In genomic region chr4:116048130-116048920, GRCm38 (mm10) we compare ENCODE assay signal across 15 mouse cellular contexts. TPM values are rescaled to one million over a fixed set of nuclear protein-coding genes. Genes with fewer than 3 reads are reported as not detected.
A peak's percentile ranks its signal among the peaks of the same experiment; 100 is the strongest.
DNase-seq lines count a peak whose midpoint lies in the region; ATAC-seq lines count a peak whose summit lies in the region.
"Had no signal": no experiment of that assay in that cellular context is flagged by ENCODE, and none has a peak within 500 bp of the region (broad histone marks: within the 10 kb centered on the region; RNA-seq: fewer than 3 reads in every experiment).

No protein-coding gene starts in this region.

- no peak overlapping the region for H3K27ac ChIP-seq in heart, embryonic 14.5 days (replicated peaks in 1 of 2; ENCODE audit: control insufficient read depth in 1 of 2, insufficient read depth in 1 of 2, low read depth in 2 of 2, low read length in 2 of 2)
- no peak overlapping the region for H3K27ac ChIP-seq in kidney, embryonic 14.5 days (ENCODE audit: low read depth, low read length)
- no peak overlapping the region for H3K27ac ChIP-seq in hindbrain, embryonic 13.5 days
- H3K27ac ChIP-seq: forebrain, embryonic 13.5 days; hindbrain, postnatal 0 days; kidney, postnatal 0 days; liver, embryonic 13.5 days had no signal

- H3K27me3 ChIP-seq in heart, embryonic 14.5 days (ENCODE audit: control insufficient read depth, insufficient read depth, low read length), result no peaks in the 10 kb centered on the region
- H3K27me3 ChIP-seq in kidney, embryonic 14.5 days (ENCODE audit: control insufficient read depth, insufficient read depth, low read length), result no peaks in the 10 kb centered on the region
- H3K27me3 ChIP-seq in hindbrain, embryonic 13.5 days, result no peaks in the 10 kb centered on the region
- H3K27me3 ChIP-seq: forebrain, embryonic 13.5 days; liver, embryonic 13.5 days had no signal

- no peak for ATAC-seq in heart, embryonic 14.5 days (ENCODE audit: insufficient number of reproducible peaks, insufficient read depth, low FRiP score, low read depth)
- ATAC-seq in kidney, embryonic 14.5 days (ENCODE audit: low FRiP score, low TSS enrichment), result no peak
- ATAC-seq in hindbrain, embryonic 13.5 days (ENCODE audit: low FRiP score), result no peak
- ATAC-seq: activated CD4-positive, CD25-positive, alpha-beta regulatory T cell, adult 4 months; forebrain, embryonic 13.5 days; hindbrain, postnatal 0 days had no signal

- H3K4me3 ChIP-seq in heart, embryonic 14.5 days (ENCODE audit: control insufficient read depth in 1 of 2, insufficient read depth in 1 of 2, low read depth in 1 of 2, low read length in 2 of 2), result no peak overlapping the region
- H3K4me3 ChIP-seq in kidney, embryonic 14.5 days (ENCODE audit: low read length), result no peak overlapping the region
- H3K4me3 ChIP-seq in hindbrain, embryonic 13.5 days, result no peak overlapping the region
- H3K4me3 ChIP-seq: forebrain, embryonic 13.5 days; liver, embryonic 13.5 days; myocyte had no signal

- H3K4me2 ChIP-seq in heart, embryonic 14.5 days (ENCODE audit: low read length), result no peak overlapping the region
- H3K4me2 ChIP-seq in kidney, embryonic 14.5 days (replicated peaks; ENCODE audit: low read depth, low read length), result no peak overlapping the region
- no peak overlapping the region for H3K4me2 ChIP-seq in hindbrain, embryonic 13.5 days
- H3K4me2 ChIP-seq: forebrain, embryonic 13.5 days; liver, embryonic 13.5 days had no signal

- peak overlapping the region; percentile 19; the same call in 1 of the 2 replicates for H3K9ac ChIP-seq in heart, embryonic 14.5 days (ENCODE audit: low read length)
- H3K9ac ChIP-seq in kidney, embryonic 14.5 days (ENCODE audit: low read depth, low read length), result no peak overlapping the region
- no peak overlapping the region for H3K9ac ChIP-seq in hindbrain, embryonic 13.5 days
- H3K9ac ChIP-seq: forebrain, embryonic 13.5 days; liver, embryonic 13.5 days had no signal

- peaks cover 5 to 6% of the 10 kb centered on the region in 2 experiments; a peak in 3 of 4 replicates for H3K4me1 ChIP-seq in heart, embryonic 14.5 days (ENCODE audit: control insufficient read depth in 2 of 2, insufficient read depth in 2 of 2, low read length in 2 of 2)
- peaks cover 4% of the 10 kb centered on the region; the same call in 1 of the 2 replicates for H3K4me1 ChIP-seq in kidney, embryonic 14.5 days (ENCODE audit: control insufficient read depth, insufficient read depth, low read length)
- peaks cover 8% of the 10 kb centered on the region for H3K4me1 ChIP-seq in hindbrain, embryonic 13.5 days (replicated peaks)

- no peaks in the 10 kb centered on the region for H3K9me3 ChIP-seq in heart, embryonic 14.5 days (ENCODE audit: control insufficient read depth, low read length)
- H3K9me3 ChIP-seq in kidney, embryonic 14.5 days (ENCODE audit: control insufficient read depth, low read length), result no peaks in the 10 kb centered on the region
- no peaks in the 10 kb centered on the region for H3K9me3 ChIP-seq in hindbrain, embryonic 13.5 days
- H3K9me3 ChIP-seq: forebrain, embryonic 13.5 days; G1E; liver, embryonic 13.5 days had no signal

- no peak for DNase-seq in heart, adult 8-10 months (ENCODE audit: low spot score)
- peak; percentile 45 for DNase-seq in adrenal gland, adult 8-10 months
- peak; percentile 57 for DNase-seq in gastrocnemius, postnatal 25 days
- peak; percentile 87 for DNase-seq in lung, postnatal 10 days
- no peak for DNase-seq in ovary, adult 18-20 months (ENCODE audit: low spot score)
- DNase-seq: liver, embryonic 13.5 days had no signal

- WGBS in heart, embryonic 14.5 days, result 61% methylated on average over 7 of the region's 7 CpGs
- 82% methylated on average over 7 of the region's 7 CpGs for WGBS in kidney, embryonic 14.5 days
- 85% methylated on average over 7 of the region's 7 CpGs for WGBS in hindbrain, embryonic 13.5 days

- peaks cover 16% of the 10 kb centered on the region for H3K36me3 ChIP-seq in heart, embryonic 14.5 days (ENCODE audit: control insufficient read depth, insufficient read depth, low read length)
- H3K36me3 ChIP-seq in kidney, embryonic 14.5 days (ENCODE audit: control insufficient read depth, insufficient read depth, low read length), result peaks cover 9% of the 10 kb centered on the region; the same call in 1 of the 2 replicates
- peaks cover 19% of the 10 kb centered on the region for H3K36me3 ChIP-seq in hindbrain, embryonic 13.5 days

RNA-seq across cellular contexts. Expression of gene Nsun4, which starts 5.4 kb away (rescaled TPM):
- polyA plus RNA-seq in heart, embryonic 14.5 days (2014; fragmentation: Nextera tagmentation; extraction: Ambion mirVana), result 30.3 and 30.5 TPM in 2 replicates
- 10 to 100 TPM; 30.3 to 34.5 (median 32.7) TPM for total RNA-seq in heart, adult 8-10 months (2022)
- total RNA-seq in adrenal gland, adult 8-10 months (2022), result 10 to 100 TPM; 30.5 to 41.1 (median 34.8) TPM
- total RNA-seq in gastrocnemius, postnatal 25 days (2021), result 10 to 100 TPM; 15.3 to 16.7 TPM
- polyA plus RNA-seq in kidney, embryonic 14.5 days (2014; fragmentation: Nextera tagmentation; extraction: Ambion mirVana), result 17.1 and 24.1 TPM in 2 replicates
- polyA plus RNA-seq in hindbrain, embryonic 13.5 days (2015; fragmentation: Nextera tagmentation; extraction: Ambion mirVana), result 13.8 and 15.7 TPM in 2 replicates

RNA-seq across cellular contexts. Expression of gene Uqcrh, which starts 26.5 kb away (rescaled TPM):
- 1,366 and 1,395 TPM in 2 replicates for polyA plus RNA-seq in heart, embryonic 14.5 days (2014; fragmentation: Nextera tagmentation; extraction: Ambion mirVana)
- total RNA-seq in heart, adult 8-10 months (2022), result 1,000 to 10,000 TPM; 1,639 to 1,931 (median 1,745) TPM
- total RNA-seq in adrenal gland, adult 8-10 months (2022), result 100 to 1,000 TPM; 390 to 507 (median 480) TPM
- total RNA-seq in gastrocnemius, postnatal 25 days (2021), result 1,000 to 10,000 TPM in 1 of 2 experiments, 100 to 1,000 TPM in 1; 981 to 1,020 TPM
- 513 and 692 TPM in 2 replicates for polyA plus RNA-seq in kidney, embryonic 14.5 days (2014; fragmentation: Nextera tagmentation; extraction: Ambion mirVana)
- polyA plus RNA-seq in hindbrain, embryonic 13.5 days (2015; fragmentation: Nextera tagmentation; extraction: Ambion mirVana), result 441 and 446 TPM in 2 replicates

RNA-seq across cellular contexts. Expression of gene Lrrc41, which starts 26.7 kb away (rescaled TPM):
- 54.1 and 55.9 TPM in 2 replicates for polyA plus RNA-seq in heart, embryonic 14.5 days (2014; fragmentation: Nextera tagmentation; extraction: Ambion mirVana)
- total RNA-seq in heart, adult 8-10 months (2022), result 10 to 100 TPM; 24.4 to 26.0 (median 25.7) TPM
- 10 to 100 TPM; 58.2 to 84.0 (median 64.9) TPM for total RNA-seq in adrenal gland, adult 8-10 months (2022)
- 10 to 100 TPM; 17.8 to 20.3 TPM for total RNA-seq in gastrocnemius, postnatal 25 days (2021)
- 66.6 and 78.1 TPM in 2 replicates for polyA plus RNA-seq in kidney, embryonic 14.5 days (2014; fragmentation: Nextera tagmentation; extraction: Ambion mirVana)
- 66.4 and 68.5 TPM in 2 replicates for polyA plus RNA-seq in hindbrain, embryonic 13.5 days (2015; fragmentation: Nextera tagmentation; extraction: Ambion mirVana)

RNA-seq across cellular contexts. Expression of gene Faah, which starts 30.6 kb away (rescaled TPM):
- 1.1 and 1.9 TPM in 2 replicates for polyA plus RNA-seq in heart, embryonic 14.5 days (2014; fragmentation: Nextera tagmentation; extraction: Ambion mirVana)
- under 1 TPM in 3 of 4 experiments, not detected in 1; 0.34 to 0.82 (median 0.49) TPM for total RNA-seq in heart, adult 8-10 months (2022)
- total RNA-seq in adrenal gland, adult 8-10 months (2022), result 10 to 100 TPM in 1 of 4 experiments, 1 to 10 TPM in 3; 4.1 to 10.5 (median 6.0) TPM
- total RNA-seq in gastrocnemius, postnatal 25 days (2021), result under 1 TPM; 0.35 to 0.46 TPM
- polyA plus RNA-seq in kidney, embryonic 14.5 days (2014; fragmentation: Nextera tagmentation; extraction: Ambion mirVana), result 5.2 and 8.7 TPM in 2 replicates
- polyA plus RNA-seq in hindbrain, embryonic 13.5 days (2015; fragmentation: Nextera tagmentation; extraction: Ambion mirVana), result 13.0 and 13.3 TPM in 2 replicates

Comparison
In these comparisons a context has a peak if more than half of its experiments do, and no peak if none do; other contexts are left out.
1. DNase-seq: peak in adrenal gland, adult 8-10 months (single experiment), gastrocnemius, postnatal 25 days (single experiment) and lung, postnatal 10 days (single experiment); none in heart, adult 8-10 months (single experiment) and ovary, adult 18-20 months (single experiment).